Mouse (Mus musculus): ENCODE measurements around the gene Otogl. TPM values are rescaled to one million over a fixed set of nuclear protein-coding genes. Genes with fewer than 3 reads are reported as not detected.

Otogl gene
- polyA plus RNA-seq (2016; fragmentation: Nextera tagmentation; extraction: Ambion mirVana): not detected in 2 replicates

GRCm38 (mm10) chr10:107912084-107912573 lies at the start of gene Otogl:
Otogl (minus strand) TSS chr10:107912134.
- H3K4me1 ChIP-seq: no peaks in the 10 kb centered on the region
- H3K27ac ChIP-seq: no peak within 1 kb of the TSS
- H3K4me3 ChIP-seq: no peak within 1 kb of the TSS
- H3K27me3 ChIP-seq (ENCODE audit: poor library complexity, severe bottlenecking): no peaks in the 10 kb centered on the region
- no peaks in the 10 kb centered on the region for H3K36me3 ChIP-seq (replicated peaks)
- WGBS: 50% methylated on average over 7 of the region's 7 CpGs
- 0 out of 2 replicates have a peak, but pooled peaks cover 4% of the 10 kb centered on the region for H3K9me3 ChIP-seq
- DNase-seq (ENCODE audit: extremely low spot score, low spot score): no peak

GRCm38 (mm10) chr10:107956588-107956987 lies 44.7 kb upstream of the Otogl start:
- H3K4me1 ChIP-seq: no peaks in the 10 kb centered on the region
- no peaks in the 10 kb centered on the region for H3K9me3 ChIP-seq
- DNase-seq (ENCODE audit: extremely low spot score, low spot score): no peak
- no peak overlapping the region for H3K27ac ChIP-seq
- H3K36me3 ChIP-seq (replicated peaks): no peaks in the 10 kb centered on the region
- no peak overlapping the region for H3K4me3 ChIP-seq
- H3K27me3 ChIP-seq (ENCODE audit: poor library complexity, severe bottlenecking): no peaks in the 10 kb centered on the region
- 91% methylated on average over 5 of the region's 5 CpGs for WGBS

- no peaks in the 10 kb centered on the region for H3K9me3 ChIP-seq
- no peak for DNase-seq (ENCODE audit: extremely low spot score, low spot score)
- no peak overlapping the region for H3K27ac ChIP-seq
- H3K4me3 ChIP-seq: no peak overlapping the region
- no peaks in the 10 kb centered on the region for H3K27me3 ChIP-seq (ENCODE audit: poor library complexity, severe bottlenecking)
- H3K4me1 ChIP-seq: no peaks in the 10 kb centered on the region
- WGBS: 87% methylated on average over 6 of the region's 6 CpGs
- no peaks in the 10 kb centered on the region for H3K36me3 ChIP-seq (replicated peaks)
These were observed 42.5 kb upstream of the Otogl start for GRCm38 (mm10) chr10:107954444-107954843.

GRCm38 (mm10) chr10:107951596-107951995 lies 39.7 kb upstream of the Otogl start:
- DNase-seq (ENCODE audit: extremely low spot score, low spot score): no peak
- Histone ChIP-seq H3K9me3 (no peaks in the 10 kb centered on the region), H3K4me1 (no peaks in the 10 kb centered on the region), H3K4me3 (no peak overlapping the region), H3K36me3 (replicated peaks) (no peaks in the 10 kb centered on the region), H3K27me3 (ENCODE audit: poor library complexity, severe bottlenecking) (no peaks in the 10 kb centered on the region), H3K27ac (no peak overlapping the region)
- 87% methylated on average over 6 of the region's 6 CpGs for WGBS

GRCm38 (mm10) chr10:107949945-107950344 lies 38.0 kb upstream of the Otogl start:
- Histone ChIP-seq H3K36me3 (replicated peaks) (no peaks in the 10 kb centered on the region), H3K27me3 (ENCODE audit: poor library complexity, severe bottlenecking) (no peaks in the 10 kb centered on the region), H3K4me3 (no peak overlapping the region), H3K4me1 (no peaks in the 10 kb centered on the region), H3K27ac (no peak overlapping the region), H3K9me3 (no peaks in the 10 kb centered on the region)
- WGBS: 93% methylated on average over 5 of the region's 5 CpGs
- no peak for DNase-seq (ENCODE audit: extremely low spot score, low spot score)

- Histone ChIP-seq H3K9me3 (no peaks in the 10 kb centered on the region), H3K27ac (no peak overlapping the region), H3K4me1 (no peaks in the 10 kb centered on the region), H3K27me3 (ENCODE audit: poor library complexity, severe bottlenecking) (no peaks in the 10 kb centered on the region), H3K36me3 (replicated peaks) (no peaks in the 10 kb centered on the region), H3K4me3 (no peak overlapping the region)
- 86% methylated on average over 8 of the region's 8 CpGs for WGBS
- no peak for DNase-seq (ENCODE audit: extremely low spot score, low spot score)
These were observed 36.7 kb upstream of the Otogl start for GRCm38 (mm10) chr10:107948647-107949046.

- no peak for DNase-seq (ENCODE audit: extremely low spot score, low spot score)
- Histone ChIP-seq H3K27me3 (ENCODE audit: poor library complexity, severe bottlenecking) (no peaks in the 10 kb centered on the region), H3K36me3 (replicated peaks) (no peaks in the 10 kb centered on the region), H3K4me3 (no peak overlapping the region), H3K27ac (no peak overlapping the region), H3K9me3 (no peaks in the 10 kb centered on the region), H3K4me1 (no peaks in the 10 kb centered on the region)
- 86% methylated on average over 1 of the region's 1 CpGs for WGBS
These were observed 36.1 kb upstream of the Otogl start for GRCm38 (mm10) chr10:107948038-107948437.

- H3K36me3 ChIP-seq (replicated peaks): no peaks in the 10 kb centered on the region
- no peak overlapping the region for H3K4me3 ChIP-seq
- 39% methylated on average over 5 of the region's 5 CpGs for WGBS
- H3K27ac ChIP-seq: no peak overlapping the region
- H3K9me3 ChIP-seq: no peaks in the 10 kb centered on the region
- no peaks in the 10 kb centered on the region for H3K4me1 ChIP-seq
- H3K27me3 ChIP-seq (ENCODE audit: poor library complexity, severe bottlenecking): no peaks in the 10 kb centered on the region
- DNase-seq (ENCODE audit: extremely low spot score, low spot score): peak; percentile 16
These were observed 34.4 kb upstream of the Otogl start for GRCm38 (mm10) chr10:107946348-107946747.

- no peak for DNase-seq (ENCODE audit: extremely low spot score, low spot score)
- no peaks in the 10 kb centered on the region for H3K4me1 ChIP-seq
- no peaks in the 10 kb centered on the region for H3K27me3 ChIP-seq (ENCODE audit: poor library complexity, severe bottlenecking)
- no peak overlapping the region for H3K27ac ChIP-seq
- no peak overlapping the region for H3K4me3 ChIP-seq
- H3K36me3 ChIP-seq (replicated peaks): no peaks in the 10 kb centered on the region
- WGBS: 79% methylated on average over 3 of the region's 3 CpGs
- H3K9me3 ChIP-seq: no peaks in the 10 kb centered on the region
These were observed 31.9 kb upstream of the Otogl start for GRCm38 (mm10) chr10:107943859-107944258.

GRCm38 (mm10) chr10:107941188-107941900 lies 29.4 kb upstream of the Otogl start:
- DNase-seq (ENCODE audit: extremely low spot score, low spot score): no peak
- Histone ChIP-seq H3K27me3 (ENCODE audit: poor library complexity, severe bottlenecking) (no peaks in the 10 kb centered on the region), H3K4me3 (no peak overlapping the region), H3K9me3 (no peaks in the 10 kb centered on the region), H3K36me3 (replicated peaks) (no peaks in the 10 kb centered on the region), H3K4me1 (no peaks in the 10 kb centered on the region), H3K27ac (no peak overlapping the region)
- WGBS: 92% methylated on average over 4 of the region's 4 CpGs

- 78% methylated on average over 6 of the region's 6 CpGs for WGBS
- H3K9me3 ChIP-seq: no peaks in the 10 kb centered on the region
These were observed 28.4 kb upstream of the Otogl start for GRCm38 (mm10) chr10:107940302-107940701.

GRCm38 (mm10) chr10:107939821-107940220 lies 27.9 kb upstream of the Otogl start:
- H3K27me3 ChIP-seq (ENCODE audit: poor library complexity, severe bottlenecking): no peaks in the 10 kb centered on the region
- no peaks in the 10 kb centered on the region for H3K36me3 ChIP-seq (replicated peaks)
- no peaks in the 10 kb centered on the region for H3K4me1 ChIP-seq
- no peak overlapping the region for H3K27ac ChIP-seq
- no peak for DNase-seq (ENCODE audit: extremely low spot score, low spot score)
- WGBS: 77% methylated on average over 6 of the region's 6 CpGs
- no peak overlapping the region for H3K4me3 ChIP-seq
- no peaks in the 10 kb centered on the region for H3K9me3 ChIP-seq

More at GRCm38 (mm10) chr10:107940302-107940701, 28.4 kb upstream of the Otogl start:
- Histone ChIP-seq H3K27me3 (ENCODE audit: poor library complexity, severe bottlenecking) (no peaks in the 10 kb centered on the region), H3K36me3 (replicated peaks) (no peaks in the 10 kb centered on the region), H3K4me3 (no peak overlapping the region), H3K4me1 (no peaks in the 10 kb centered on the region), H3K27ac (no peak overlapping the region)
- no peak for DNase-seq (ENCODE audit: extremely low spot score, low spot score)

- no peaks in the 10 kb centered on the region for H3K36me3 ChIP-seq (replicated peaks)
These were observed 22.1 kb upstream of the Otogl start for GRCm38 (mm10) chr10:107934055-107934454.

More at GRCm38 (mm10) chr10:107934055-107934454, 22.1 kb upstream of the Otogl start:
- Histone ChIP-seq H3K27me3 (ENCODE audit: poor library complexity, severe bottlenecking) (no peaks in the 10 kb centered on the region), H3K4me3 (no peak overlapping the region), H3K27ac (no peak overlapping the region), H3K9me3 (no peaks in the 10 kb centered on the region), H3K4me1 (no peaks in the 10 kb centered on the region)
- DNase-seq (ENCODE audit: extremely low spot score, low spot score): no peak
- 89% methylated on average over 3 of the region's 3 CpGs for WGBS
